Mouse (Mus musculus): ENCODE measurements around the gene Lce1g.

The Lce1g gene

DNA sequence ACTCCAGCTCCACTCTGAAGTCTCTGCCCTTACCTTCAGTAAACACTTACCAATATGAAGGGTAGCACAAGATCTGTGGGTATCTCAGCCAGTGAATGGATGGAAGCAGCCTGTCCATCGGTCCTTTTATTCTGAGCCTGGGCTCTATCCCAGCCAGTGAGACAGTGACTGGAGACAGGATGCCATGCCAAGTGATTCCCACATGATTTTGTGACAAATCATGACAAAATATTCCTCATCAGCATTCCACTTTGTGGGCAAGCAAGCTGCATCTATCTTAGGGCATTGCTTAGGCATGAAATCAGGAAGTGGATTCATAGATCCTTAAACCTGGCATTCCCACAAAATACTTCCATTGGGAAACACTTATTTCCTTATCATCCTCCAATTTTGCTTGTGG lies at the start of gene Lce1g:
Gene Lce1g, minus strand, starts transcription at position 101 of the 400 bp plus-strand sequence.
- no peak for DNase-seq (ENCODE audit: low spot score)

- DNase-seq (ENCODE audit: low spot score) = no peak
Measured at GRCm38 (mm10) chr3:92790414-92790813, 38.3 kb upstream of the Lce1g start, which contains the start of gene Lce1j. Gene Lce1j, minus strand, starts transcription at chr3:92790514.

GRCm38 (mm10) chr3:92778799-92779198 lies 26.7 kb upstream of the Lce1g start, which contains the start of gene Lce1i:
Gene Lce1i, minus strand, starts transcription at chr3:92778899.
- no peak for DNase-seq (ENCODE audit: low spot score)

DNA sequence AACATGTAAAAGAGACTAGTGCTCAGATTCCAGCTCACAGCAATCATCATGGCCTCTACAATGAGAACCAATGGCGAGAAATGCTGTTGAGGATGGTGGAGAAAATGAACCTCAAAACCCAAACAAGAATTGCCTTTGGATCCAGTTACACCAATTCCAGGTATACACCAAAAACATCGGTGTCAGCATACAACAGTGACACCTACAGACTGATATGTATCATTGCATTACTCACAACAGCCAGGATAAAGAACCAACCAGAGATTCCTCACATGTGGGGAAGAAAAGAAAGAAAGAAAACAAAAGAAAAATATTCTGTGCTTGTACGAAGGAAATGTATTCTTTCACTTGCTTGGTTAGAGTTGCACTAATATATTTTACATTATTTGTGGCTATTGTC lies 19.4 kb upstream of the Lce1g start:
- no peak for DNase-seq (ENCODE audit: low spot score)

- no peak for DNase-seq (ENCODE audit: low spot score)
Measured at GRCm38 (mm10) chr3:92764965-92765364, 12.8 kb upstream of the Lce1g start, which contains the start of gene Lce1h. Gene Lce1h, minus strand, starts transcription at chr3:92765065.

- DNase-seq (ENCODE audit: low spot score) = no peak
Measured at GRCm38 (mm10) chr3:92753197-92753596, 1.1 kb upstream of the Lce1g start.

- DNase-seq (ENCODE audit: low spot score) = no peak
Measured at GRCm38 (mm10) chr3:92738996-92739395, 13.1 kb downstream of the Lce1g start, which contains the start of gene Gm38119. Gene Gm38119, minus strand, starts transcription at chr3:92739096.

GRCm38 (mm10) chr3:92722631-92723030 lies 29.5 kb downstream of the Lce1g start:
- no peak for DNase-seq (ENCODE audit: low spot score)

GRCm38 (mm10) chr3:92720250-92720649 lies 31.9 kb downstream of the Lce1g start, which contains the start of gene Lce1f:
Gene Lce1f, minus strand, starts transcription at chr3:92720350.
- no peak for DNase-seq (ENCODE audit: low spot score)

- no peak for DNase-seq (ENCODE audit: low spot score)
Measured at GRCm38 (mm10) chr3:92715122-92715521, 37.0 kb downstream of the Lce1g start.

DNA sequence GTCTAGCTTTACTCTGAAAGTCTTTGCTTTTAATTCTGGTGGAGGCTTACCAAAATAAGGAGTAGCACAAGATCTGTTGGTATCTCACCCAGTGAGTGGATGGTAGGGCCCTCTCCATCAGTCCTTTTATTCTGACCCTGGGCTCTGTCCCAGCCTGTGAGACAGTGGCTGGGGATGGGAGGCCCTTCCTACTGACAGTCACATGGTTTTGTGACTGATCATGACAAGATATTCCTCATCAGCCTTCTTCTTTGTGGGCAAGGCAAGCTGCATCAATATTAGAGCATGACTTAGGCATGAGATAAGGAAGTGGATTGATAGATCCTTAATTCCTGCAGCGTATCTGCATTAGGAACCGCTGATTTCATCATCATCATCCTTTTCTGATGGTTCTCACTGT lies 43.2 kb downstream of the Lce1g start, which contains the start of gene Lce1e:
Gene Lce1e, minus strand, starts transcription at position 101 of the 400 bp plus-strand sequence.
- no peak for DNase-seq (ENCODE audit: low spot score)

Data from layer of hippocampus, adult 9-10 months (tissue).